Mouse (Mus musculus): ENCODE measurements at regions not wholly inside any gene's neighbourhood (a gene's known extent, or its start where the extent isn't known, plus 50 kb on each side); places are given as distances from the start of the nearest gene placed in this dataset.
A peak's percentile ranks its signal among the peaks of the same experiment; 100 is the strongest.

GRCm38 (mm10) chr14:105647166-105647565 is 249.5 kb downstream of the Spry2 start:
- no peak for ATAC-seq
- 94% methylated on average over 3 of the region's 3 CpGs for WGBS

GRCm38 (mm10) chr14:105644428-105644827 is 252.2 kb downstream of the Spry2 start:
- Histone ChIP-seq H3K4me1 (ENCODE audit: control insufficient read depth, insufficient read depth, low read length) (no peaks in the 10 kb centered on the region), H3K27me3 (ENCODE audit: control insufficient read depth, insufficient read depth, low read depth, low read length) (no peaks in the 10 kb centered on the region), H3K27ac (ENCODE audit: low read length) (no peak overlapping the region), H3K9ac (ENCODE audit: low read depth, low read length) (no peak overlapping the region), H3K4me2 (ENCODE audit: low read length) (no peak overlapping the region), H3K36me3 (ENCODE audit: control insufficient read depth, insufficient read depth, low read length) (no peaks in the 10 kb centered on the region), H3K9me3 (replicated peaks; ENCODE audit: control insufficient read depth, low read length, poor library complexity, severe bottlenecking) (no peaks in the 10 kb centered on the region), H3K4me3 (ENCODE audit: low read depth, low read length) (no peak overlapping the region)
- ATAC-seq = no peak
- 88% methylated on average over 2 of the region's 2 CpGs for WGBS

More at GRCm38 (mm10) chr14:105647166-105647565, 249.5 kb downstream of the Spry2 start:
- no peaks in the 10 kb centered on the region for H3K9me3 ChIP-seq (replicated peaks; ENCODE audit: control insufficient read depth, low read length, poor library complexity, severe bottlenecking)
- no peaks in the 10 kb centered on the region for H3K27me3 ChIP-seq (ENCODE audit: control insufficient read depth, insufficient read depth, low read depth, low read length)
- no peak overlapping the region for H3K9ac ChIP-seq (ENCODE audit: low read depth, low read length)
- no peaks in the 10 kb centered on the region for H3K4me1 ChIP-seq (ENCODE audit: control insufficient read depth, insufficient read depth, low read length)
- no peaks in the 10 kb centered on the region for H3K36me3 ChIP-seq (ENCODE audit: control insufficient read depth, insufficient read depth, low read length)
- H3K4me3 ChIP-seq (ENCODE audit: low read depth, low read length) = no peak overlapping the region
- no peak overlapping the region for H3K27ac ChIP-seq (ENCODE audit: low read length)
- no peak overlapping the region for H3K4me2 ChIP-seq (ENCODE audit: low read length)

GRCm38 (mm10) chr14:105643285-105643957 is 253.2 kb downstream of the Spry2 start:
- H3K36me3 ChIP-seq (ENCODE audit: control insufficient read depth, insufficient read depth, low read length) = no peaks in the 10 kb centered on the region
- ATAC-seq = no peak; the same call in 1 of the 2 replicates
- WGBS = 84% methylated on average over 7 of the region's 7 CpGs
- H3K4me1 ChIP-seq (ENCODE audit: control insufficient read depth, insufficient read depth, low read length) = no peaks in the 10 kb centered on the region
- H3K4me3 ChIP-seq (ENCODE audit: low read depth, low read length) = no peak overlapping the region
- H3K27me3 ChIP-seq (ENCODE audit: control insufficient read depth, insufficient read depth, low read depth, low read length) = no peaks in the 10 kb centered on the region
- no peak overlapping the region for H3K9ac ChIP-seq (ENCODE audit: low read depth, low read length)
- no peaks in the 10 kb centered on the region for H3K9me3 ChIP-seq (replicated peaks; ENCODE audit: control insufficient read depth, low read length, poor library complexity, severe bottlenecking)
- no peak overlapping the region for H3K4me2 ChIP-seq (ENCODE audit: low read length)
- no peak overlapping the region for H3K27ac ChIP-seq (ENCODE audit: low read length)

- ATAC-seq = no peak
- Histone ChIP-seq H3K9ac (ENCODE audit: low read depth, low read length) (no peak overlapping the region), H3K27ac (ENCODE audit: low read length) (peak overlapping the region; percentile 79), H3K9me3 (replicated peaks; ENCODE audit: control insufficient read depth, low read length, poor library complexity, severe bottlenecking) (no peaks in the 10 kb centered on the region), H3K4me2 (ENCODE audit: low read length) (no peak overlapping the region), H3K4me3 (ENCODE audit: low read depth, low read length) (no peak overlapping the region), H3K27me3 (ENCODE audit: control insufficient read depth, insufficient read depth, low read depth, low read length) (no peaks in the 10 kb centered on the region), H3K36me3 (ENCODE audit: control insufficient read depth, insufficient read depth, low read length) (no peaks in the 10 kb centered on the region), H3K4me1 (ENCODE audit: control insufficient read depth, insufficient read depth, low read length) (peaks cover 16% of the 10 kb centered on the region)
- 92% methylated on average over 4 of the region's 4 CpGs for WGBS
These were observed 264.3 kb downstream of the Spry2 start for GRCm38 (mm10) chr14:105632335-105632734.

GRCm38 (mm10) chr14:105631681-105632031 is 265.0 kb downstream of the Spry2 start:
- H3K4me3 ChIP-seq (ENCODE audit: low read depth, low read length) = no peak overlapping the region
- peak overlapping the region; percentile 34; the same call in 1 of the 2 replicates for H3K4me2 ChIP-seq (ENCODE audit: low read length)
- H3K9ac ChIP-seq (ENCODE audit: low read depth, low read length) = no peak overlapping the region
- 34% methylated on average over 5 of the region's 5 CpGs for WGBS
- peaks cover 16% of the 10 kb centered on the region for H3K4me1 ChIP-seq (ENCODE audit: control insufficient read depth, insufficient read depth, low read length)
- no peaks in the 10 kb centered on the region for H3K9me3 ChIP-seq (replicated peaks; ENCODE audit: control insufficient read depth, low read length, poor library complexity, severe bottlenecking)
- peak overlapping the region; percentile 79 for H3K27ac ChIP-seq (ENCODE audit: low read length)
- no peaks in the 10 kb centered on the region for H3K36me3 ChIP-seq (ENCODE audit: control insufficient read depth, insufficient read depth, low read length)
- ATAC-seq = peak; percentile 73
- no peaks in the 10 kb centered on the region for H3K27me3 ChIP-seq (ENCODE audit: control insufficient read depth, insufficient read depth, low read depth, low read length)

- no peaks in the 10 kb centered on the region for H3K36me3 ChIP-seq (ENCODE audit: control insufficient read depth, insufficient read depth, low read length)
- H3K4me3 ChIP-seq (ENCODE audit: low read depth, low read length) = peak overlapping the region; percentile 6; the same call in 1 of the 2 replicates
- 0 out of 2 replicates have a peak overlapping the region, but pooled peaks have one; percentile 32 for H3K9ac ChIP-seq (ENCODE audit: low read depth, low read length)
These were observed 265.5 kb downstream of the Spry2 start for GRCm38 (mm10) chr14:105630867-105631680.

GRCm38 (mm10) chr14:105630444-105630843 is 266.2 kb downstream of the Spry2 start:
- Histone ChIP-seq H3K4me3 (ENCODE audit: low read depth, low read length) (no peak overlapping the region), H3K4me1 (ENCODE audit: control insufficient read depth, insufficient read depth, low read length) (peaks cover 14% of the 10 kb centered on the region), H3K27ac (ENCODE audit: low read length) (peak overlapping the region; percentile 3; the same call in 1 of the 2 replicates), H3K4me2 (ENCODE audit: low read length) (no peak overlapping the region), H3K27me3 (ENCODE audit: control insufficient read depth, insufficient read depth, low read depth, low read length) (no peaks in the 10 kb centered on the region), H3K9me3 (replicated peaks; ENCODE audit: control insufficient read depth, low read length, poor library complexity, severe bottlenecking) (no peaks in the 10 kb centered on the region), H3K36me3 (ENCODE audit: control insufficient read depth, insufficient read depth, low read length) (no peaks in the 10 kb centered on the region), H3K9ac (ENCODE audit: low read depth, low read length) (no peak overlapping the region)
- 45% methylated on average over 5 of the region's 5 CpGs for WGBS
- peak; percentile 39; the same call in 1 of the 2 replicates for ATAC-seq

More at GRCm38 (mm10) chr14:105630867-105631680, 265.5 kb downstream of the Spry2 start:
- 23% methylated on average over 9 of the region's 9 CpGs for WGBS
- Histone ChIP-seq H3K4me2 (ENCODE audit: low read length) (peak overlapping the region; percentile 34), H3K9me3 (replicated peaks; ENCODE audit: control insufficient read depth, low read length, poor library complexity, severe bottlenecking) (no peaks in the 10 kb centered on the region), H3K27ac (ENCODE audit: low read length) (peak overlapping the region; percentile 79), H3K4me1 (ENCODE audit: control insufficient read depth, insufficient read depth, low read length) (peaks cover 14% of the 10 kb centered on the region), H3K27me3 (ENCODE audit: control insufficient read depth, insufficient read depth, low read depth, low read length) (no peaks in the 10 kb centered on the region)
- ATAC-seq = peak; percentile 92

- peaks cover 14% of the 10 kb centered on the region for H3K4me1 ChIP-seq (ENCODE audit: control insufficient read depth, insufficient read depth, low read length)
- H3K27ac ChIP-seq (ENCODE audit: low read length) = no peak overlapping the region
- 54% methylated on average over 3 of the region's 3 CpGs for WGBS
- H3K9ac ChIP-seq (ENCODE audit: low read depth, low read length) = no peak overlapping the region
- H3K4me3 ChIP-seq (ENCODE audit: low read depth, low read length) = no peak overlapping the region
- no peak for ATAC-seq
- H3K36me3 ChIP-seq (ENCODE audit: control insufficient read depth, insufficient read depth, low read length) = no peaks in the 10 kb centered on the region
- H3K4me2 ChIP-seq (ENCODE audit: low read length) = no peak overlapping the region
- no peaks in the 10 kb centered on the region for H3K27me3 ChIP-seq (ENCODE audit: control insufficient read depth, insufficient read depth, low read depth, low read length)
- no peaks in the 10 kb centered on the region for H3K9me3 ChIP-seq (replicated peaks; ENCODE audit: control insufficient read depth, low read length, poor library complexity, severe bottlenecking)
These were observed 267.9 kb downstream of the Spry2 start for GRCm38 (mm10) chr14:105628673-105629072.

GRCm38 (mm10) chr14:105624387-105624786 is 272.2 kb downstream of the Spry2 start:
- Histone ChIP-seq H3K36me3 (ENCODE audit: control insufficient read depth, insufficient read depth, low read length) (no peaks in the 10 kb centered on the region), H3K4me1 (ENCODE audit: control insufficient read depth, insufficient read depth, low read length) (no peaks in the 10 kb centered on the region), H3K9ac (ENCODE audit: low read depth, low read length) (no peak overlapping the region), H3K27me3 (ENCODE audit: control insufficient read depth, insufficient read depth, low read depth, low read length) (no peaks in the 10 kb centered on the region), H3K4me3 (ENCODE audit: low read depth, low read length) (no peak overlapping the region), H3K4me2 (ENCODE audit: low read length) (no peak overlapping the region), H3K9me3 (replicated peaks; ENCODE audit: control insufficient read depth, low read length, poor library complexity, severe bottlenecking) (no peaks in the 10 kb centered on the region), H3K27ac (ENCODE audit: low read length) (no peak overlapping the region)
- 79% methylated on average over 7 of the region's 7 CpGs for WGBS
- no peak for ATAC-seq

Data from midbrain, embryonic 16.5 days (tissue).